22 mouse cellular contexts compared by ENCODE assay signal in the genomic region with DNA sequence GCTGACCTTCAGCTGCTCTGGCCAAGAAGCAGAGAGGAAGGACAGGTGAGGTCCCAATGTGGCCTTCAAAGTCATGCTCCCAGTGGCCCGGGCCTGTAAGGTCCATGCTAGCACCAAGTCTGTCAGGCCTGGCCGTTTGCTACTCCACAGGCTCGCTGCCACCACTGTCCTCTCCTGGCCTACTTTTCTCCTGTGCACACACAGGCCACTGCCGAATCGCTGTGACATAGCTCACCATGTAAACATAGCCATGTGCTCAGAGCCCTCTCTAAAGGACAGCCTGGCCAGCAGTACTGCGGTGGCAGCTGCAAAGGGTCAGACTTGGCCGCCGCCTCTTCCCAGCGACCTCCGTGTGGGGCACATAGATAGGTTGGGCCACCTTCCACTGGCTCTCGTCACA. TPM values are rescaled to one million over a fixed set of nuclear protein-coding genes. Genes with fewer than 3 reads are reported as not detected.
"Had no signal": no experiment of that assay in that cellular context is flagged by ENCODE, and none has a peak within 500 bp of the region (broad histone marks: within the 10 kb centered on the region; RNA-seq: fewer than 3 reads in every experiment).

No protein-coding gene starts in this region.

- ATAC-seq: midbrain, embryonic 16.5 days had no signal

- H3K9me3 ChIP-seq: midbrain, embryonic 10.5 days; midbrain, embryonic 12.5 days; neural tube, embryonic 13.5 days; neural tube, embryonic 15.5 days had no signal

- H3K27ac ChIP-seq: liver, embryonic 14.5 days; midbrain, embryonic 10.5 days; midbrain, embryonic 12.5 days; neural tube, embryonic 13.5 days; neural tube, embryonic 15.5 days had no signal

- H3K4me3 ChIP-seq: midbrain, embryonic 10.5 days; midbrain, embryonic 12.5 days; myocyte; neural tube, embryonic 13.5 days; neural tube, embryonic 15.5 days had no signal

- H3K27me3 ChIP-seq: midbrain, embryonic 12.5 days; neural tube, embryonic 13.5 days; neural tube, embryonic 15.5 days had no signal

- DNase-seq: lung, adult 18-20 months; lung, embryonic 14.5 days; lung, postnatal 10 days; lung, postnatal 4 days; midbrain, embryonic 14.5 days; retina, postnatal 1 day; right cerebral cortex, adult 18-20 months; right cerebral cortex, postnatal 25 days; right cerebral cortex, postnatal 4 days; spleen, adult 18-20 months; thymus, adult 2 months; thymus, postnatal 25 days; thymus, postnatal 4 days had no signal

- H3K4me2 ChIP-seq: lung, embryonic 14.5 days; midbrain, embryonic 12.5 days; neural tube, embryonic 13.5 days; neural tube, embryonic 15.5 days had no signal

- H3K9ac ChIP-seq: liver, embryonic 14.5 days; lung, embryonic 14.5 days; midbrain, embryonic 12.5 days; neural tube, embryonic 13.5 days; neural tube, embryonic 15.5 days had no signal

RNA-seq across cellular contexts. Expression of gene Trp73, which starts 14.1 kb away (rescaled TPM):
- total RNA-seq: megakaryocyte, adult 5-6 weeks; megakaryocyte-erythroid progenitor cell, adult 5-6 weeks had no signal
- polyA plus RNA-seq: myocyte; neural tube, embryonic 13.5 days had no signal

RNA-seq across cellular contexts. Expression of gene Megf6, which starts 16.4 kb away (rescaled TPM):
- polyA plus RNA-seq: myocyte had no signal
